Mouse (Mus musculus) gastrocnemius, postnatal 4 days (tissue): ENCODE measurements at regions not wholly inside any gene's neighbourhood (a gene's known extent, or its start where the extent isn't known, plus 50 kb on each side); places are given as distances from the start of the nearest gene placed in this dataset.
A peak's percentile ranks its signal among the peaks of the same experiment; 100 is the strongest.

ENCODE experiments used
- DNase-seq, 2 experiments: peaks; one replicate each; pipeline ENCODE4 v3.0.0; 2021 to 2022; ENCODE audit warnings: low spot score in 2 of 2, mixed read lengths in 2 of 2

GRCm38 (mm10) chr1:28373351-28373750 is 406.7 kb downstream of the Gm597 start:
- DNase-seq: no peak

GRCm38 (mm10) chr1:28349411-28349973 is 430.6 kb downstream of the Gm597 start:
- no peak for DNase-seq

GRCm38 (mm10) chr1:28348572-28348971 is 431.5 kb downstream of the Gm597 start:
- DNase-seq: peak in 1 of 2 experiments; percentile 17

- DNase-seq: peak in 1 of 2 experiments; percentile 17
Observed at GRCm38 (mm10) chr1:28340054-28340453, 440.0 kb downstream of the Gm597 start.

GRCm38 (mm10) chr1:28334366-28334765 is 445.7 kb downstream of the Gm597 start:
- no peak for DNase-seq

- DNase-seq: no peak
Observed at GRCm38 (mm10) chr1:28332031-28332430, 448.0 kb downstream of the Gm597 start.

GRCm38 (mm10) chr1:28328986-28329385 is 451.1 kb downstream of the Gm597 start:
- DNase-seq: no peak

GRCm38 (mm10) chr1:28328539-28328938 is 451.5 kb downstream of the Gm597 start:
- no peak for DNase-seq

- no peak for DNase-seq
Observed at GRCm38 (mm10) chr1:28324141-28324540, 455.9 kb downstream of the Gm597 start.
